Mouse (Mus musculus): ENCODE measurements around the gene Cdc34b. TPM values are rescaled to one million over a fixed set of nuclear protein-coding genes. Genes with fewer than 3 reads are reported as not detected.
"Not testable (repeated sequence)": the region's sequence is repeated elsewhere in the genome, so short reads cannot be mapped to it uniquely, and the experiment has no call there.

Cdc34b gene
- 1 to 10 TPM in 1 of 2 experiments, under 1 TPM in 1; 0.98 to 1.3 TPM for total RNA-seq (2021)
- long read RNA-seq, experiment 1 = 0 reads
- long read RNA-seq, experiment 2 = 0 reads

GRCm38 (mm10) chr11:94741732-94742272 is at the start of gene Cdc34b:
Gene Cdc34b (plus strand): TSS chr11:94741782.
- DNase-seq (ENCODE audit: low spot score in 2 of 2) = no peak

- not testable (repeated sequence) for DNase-seq (ENCODE audit: low spot score in 2 of 2)
Observed at GRCm38 (mm10) chr11:94692502-94692901, 49.1 kb upstream of the Cdc34b start.

- DNase-seq (ENCODE audit: low spot score in 2 of 2) = no peak
Observed at GRCm38 (mm10) chr11:94695508-94695907, 46.1 kb upstream of the Cdc34b start.

- no peak for DNase-seq (ENCODE audit: low spot score in 2 of 2)
Observed at GRCm38 (mm10) chr11:94697140-94697539, 44.4 kb upstream of the Cdc34b start.

GRCm38 (mm10) chr11:94697703-94698464 is 43.7 kb upstream of the Cdc34b start:
- DNase-seq (ENCODE audit: low spot score in 2 of 2) = no peak

- no peak for DNase-seq (ENCODE audit: low spot score in 2 of 2)
Observed at GRCm38 (mm10) chr11:94699399-94699798, 42.2 kb upstream of the Cdc34b start.

GRCm38 (mm10) chr11:94701401-94702215 is 40.0 kb upstream of the Cdc34b start:
- DNase-seq (ENCODE audit: low spot score in 2 of 2) = no peak

GRCm38 (mm10) chr11:94702216-94702610 is 39.4 kb upstream of the Cdc34b start:
- DNase-seq (ENCODE audit: low spot score in 2 of 2) = no peak

GRCm38 (mm10) chr11:94704020-94704419 is 37.6 kb upstream of the Cdc34b start:
- DNase-seq (ENCODE audit: low spot score in 2 of 2) = no peak

GRCm38 (mm10) chr11:94704472-94704871 is 37.1 kb upstream of the Cdc34b start, which contains the start of gene Gm11541:
Gene Gm11541 (minus strand): TSS chr11:94704499.
- no peak for DNase-seq (ENCODE audit: low spot score in 2 of 2)

- no peak for DNase-seq (ENCODE audit: low spot score in 2 of 2)
Observed at GRCm38 (mm10) chr11:94713246-94713860, 28.2 kb upstream of the Cdc34b start.

GRCm38 (mm10) chr11:94715622-94716021 is 26.0 kb upstream of the Cdc34b start:
- no peak for DNase-seq (ENCODE audit: low spot score in 2 of 2)

GRCm38 (mm10) chr11:94716754-94717153 is 24.8 kb upstream of the Cdc34b start:
- no peak for DNase-seq (ENCODE audit: low spot score in 2 of 2)

GRCm38 (mm10) chr11:94717239-94717638 is 24.3 kb upstream of the Cdc34b start:
- no peak for DNase-seq (ENCODE audit: low spot score in 2 of 2)

- DNase-seq (ENCODE audit: low spot score in 2 of 2) = no peak
Observed at GRCm38 (mm10) chr11:94718113-94718909, 23.3 kb upstream of the Cdc34b start.

GRCm38 (mm10) chr11:94719216-94719615 is 22.4 kb upstream of the Cdc34b start:
- no peak for DNase-seq (ENCODE audit: low spot score in 2 of 2)

- DNase-seq (ENCODE audit: low spot score in 2 of 2) = no peak
Observed at GRCm38 (mm10) chr11:94727306-94727705, 14.3 kb upstream of the Cdc34b start.

GRCm38 (mm10) chr11:94728545-94728944 is 13.0 kb upstream of the Cdc34b start:
- no peak for DNase-seq (ENCODE audit: low spot score in 2 of 2)

- no peak for DNase-seq (ENCODE audit: low spot score in 2 of 2)
Observed at GRCm38 (mm10) chr11:94729565-94729964, 12.0 kb upstream of the Cdc34b start.

- DNase-seq (ENCODE audit: low spot score in 2 of 2) = peak; percentile 36 to 57
Observed at GRCm38 (mm10) chr11:94730261-94730660, 11.3 kb upstream of the Cdc34b start.

- DNase-seq (ENCODE audit: low spot score in 2 of 2) = no peak
Observed at GRCm38 (mm10) chr11:94731229-94731628, 10.4 kb upstream of the Cdc34b start.

Measured in gastrocnemius, postnatal 4 days (tissue).